Mouse (Mus musculus) layer of hippocampus, adult 8-10 months (tissue): ENCODE results near the gene Ncl. TPM values are rescaled to one million over a fixed set of nuclear protein-coding genes. Genes with fewer than 3 reads are reported as not detected.
A peak's percentile ranks its signal among the peaks of the same experiment; 100 is the strongest.

ENCODE experiments used
- DNase-seq, 2 experiments: peaks; one replicate each; pipeline ENCODE4 v3.0.0; 2022; ENCODE audit warnings: low spot score in 2 of 2
- microRNA-seq, 2 experiments: library from miRNA; unstranded; fragments of <30 nt; microRNA quantifications; one replicate each; pipeline ENCODE4 v1.2.0; 2022
- total RNA-seq, 4 experiments: library from RNA; stranded (reverse); gene quantifications; 2 replicates each; pipeline ENCODE4 v1.2.4; 2022

Ncl gene
- total RNA-seq, 4 experiments from 2014 or later: 138 to 171 (median 146) TPM

DNA sequence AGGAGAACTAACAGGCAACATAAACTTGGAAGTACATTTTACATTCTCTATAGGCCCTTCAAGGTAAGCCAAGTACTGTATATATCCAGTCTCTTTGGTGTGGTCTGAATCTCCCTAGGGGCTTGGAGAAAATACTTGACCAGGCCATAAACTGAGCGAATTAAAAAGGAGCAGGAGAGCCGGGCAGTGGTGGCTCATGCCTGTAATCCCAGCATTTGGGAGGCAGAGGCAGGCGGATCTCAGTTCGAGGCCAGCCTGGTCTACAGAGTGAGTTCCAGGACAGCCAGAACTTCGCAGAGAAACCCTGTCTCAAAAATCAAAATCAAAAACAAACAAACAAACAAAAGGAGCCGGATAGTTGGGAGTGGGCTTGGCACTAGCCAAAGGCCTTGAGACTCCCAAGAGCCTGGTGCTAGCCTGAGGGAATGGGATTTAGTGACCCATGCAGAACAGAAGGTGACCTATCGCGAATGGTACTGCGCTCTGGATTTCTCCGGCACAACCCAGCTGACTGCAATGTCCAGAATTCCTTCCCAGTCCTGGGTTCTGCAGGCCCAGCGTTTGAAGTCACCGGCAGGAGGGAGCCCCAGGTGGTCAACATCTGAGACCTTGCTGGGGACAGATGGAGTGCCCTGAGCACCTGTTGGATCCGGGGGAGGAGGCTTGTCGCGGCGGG is 46.0 kb downstream of the Ncl start:
- DNase-seq: no peak

DNA sequence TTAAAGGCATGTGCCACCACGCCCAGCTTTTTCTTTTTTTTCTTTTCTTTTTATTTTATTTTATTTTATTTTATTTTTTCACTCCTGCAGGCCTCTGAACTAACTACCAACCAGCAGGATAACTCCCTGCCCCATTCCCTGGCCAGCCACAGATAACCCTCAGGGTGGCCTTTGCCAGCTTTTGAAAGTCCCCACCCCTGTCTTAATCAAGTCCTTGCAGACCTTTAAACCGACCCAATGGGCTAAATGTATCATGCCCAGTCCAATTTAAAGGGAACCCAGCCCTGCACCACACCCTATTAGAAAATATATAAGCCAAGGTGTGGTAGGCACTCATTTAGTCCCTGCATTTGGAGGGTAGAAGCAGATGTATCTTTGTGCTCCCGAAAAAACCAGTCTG is 46.9 kb downstream of the Ncl start:
- no peak for DNase-seq

DNA sequence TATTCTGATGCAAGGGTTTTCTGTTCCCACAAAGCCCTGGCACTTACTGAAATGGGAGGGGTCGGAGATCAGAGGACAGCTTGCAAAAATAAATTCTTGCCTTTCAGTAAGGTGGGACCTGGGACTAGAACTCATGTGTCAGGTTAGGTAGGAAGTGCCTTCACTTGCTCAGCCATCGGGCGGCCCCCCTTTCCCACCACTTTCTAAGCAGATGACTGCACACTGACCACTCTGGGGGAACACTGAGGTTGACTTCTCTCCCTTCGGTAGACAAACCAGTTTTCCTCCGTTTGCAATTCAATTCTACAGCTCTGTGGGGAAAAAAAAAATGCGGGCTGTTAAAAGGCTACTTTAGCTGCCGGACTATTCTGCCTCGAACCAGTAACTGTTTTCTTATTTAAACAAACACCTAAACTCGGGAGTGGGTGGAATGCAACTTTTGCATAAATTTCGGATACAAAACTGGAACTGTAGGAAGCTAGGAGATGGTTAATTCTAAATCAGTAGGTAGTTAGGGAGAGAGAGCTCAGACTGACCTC is 47.7 kb downstream of the Ncl start:
- no peak for DNase-seq

DNA sequence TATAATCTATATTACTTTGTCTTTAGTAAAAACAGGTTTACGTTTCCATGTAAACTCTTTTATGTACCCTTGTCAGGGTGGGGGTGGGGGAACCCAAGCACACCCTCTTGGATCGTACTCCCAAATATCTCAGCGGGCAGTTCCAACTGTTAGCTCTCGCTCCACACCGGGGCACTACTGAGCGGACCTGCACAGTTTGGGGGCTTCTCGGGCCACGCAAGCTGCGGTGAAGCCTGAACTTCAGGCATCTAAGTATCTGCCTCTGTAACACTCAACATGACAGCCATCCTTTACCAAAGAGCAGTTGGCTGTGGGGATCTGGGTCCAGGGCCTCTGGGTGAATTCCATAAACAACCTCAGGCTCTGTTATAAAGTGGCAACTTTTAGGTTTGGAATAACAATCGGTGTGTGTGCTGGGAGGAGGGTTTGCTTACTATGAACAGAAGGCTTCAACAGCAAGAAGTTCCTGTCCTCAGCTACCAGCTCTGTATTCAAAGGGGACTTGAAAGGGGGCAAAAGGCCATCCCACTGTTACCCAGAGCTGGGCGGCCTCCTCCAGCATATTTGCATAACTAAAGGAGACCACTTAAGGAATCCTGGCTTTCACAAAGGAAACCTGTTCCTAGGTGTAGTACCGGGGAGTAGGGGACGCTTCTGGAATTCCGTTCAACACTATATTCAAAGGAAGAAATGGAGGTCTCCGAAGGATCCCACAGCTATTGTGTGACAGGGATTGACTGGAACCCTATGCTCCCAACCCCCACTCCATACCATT is 48.5 kb downstream of the Ncl start:
- DNase-seq: no peak

DNA sequence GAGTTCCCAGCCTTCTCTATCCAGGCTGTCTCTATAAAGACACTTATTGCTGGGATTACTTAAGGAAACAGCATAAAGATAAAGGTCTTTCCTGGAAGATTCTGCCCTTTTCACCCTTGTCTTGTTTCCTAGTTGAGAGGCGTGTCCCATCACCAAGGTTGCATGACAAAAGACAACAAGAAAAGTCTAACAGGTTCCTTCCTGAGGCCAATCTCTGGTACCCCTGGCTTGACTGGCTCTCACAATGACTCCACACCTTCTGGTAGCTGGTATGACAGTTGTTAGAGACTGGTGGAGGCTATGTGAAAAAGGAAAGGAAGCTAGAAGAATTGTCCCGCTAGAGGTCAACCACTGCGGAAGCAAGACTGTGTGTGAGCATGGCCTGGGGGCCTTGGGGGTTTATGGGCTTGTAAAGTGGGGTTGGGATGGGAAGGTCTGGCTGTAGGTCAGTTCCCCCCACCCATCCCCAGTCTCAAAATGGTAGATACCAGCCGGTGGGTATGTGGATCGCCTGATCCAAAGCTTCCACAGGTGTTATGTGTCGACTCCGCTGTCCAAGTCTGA is 49.8 kb downstream of the Ncl start:
- no peak for DNase-seq

DNA sequence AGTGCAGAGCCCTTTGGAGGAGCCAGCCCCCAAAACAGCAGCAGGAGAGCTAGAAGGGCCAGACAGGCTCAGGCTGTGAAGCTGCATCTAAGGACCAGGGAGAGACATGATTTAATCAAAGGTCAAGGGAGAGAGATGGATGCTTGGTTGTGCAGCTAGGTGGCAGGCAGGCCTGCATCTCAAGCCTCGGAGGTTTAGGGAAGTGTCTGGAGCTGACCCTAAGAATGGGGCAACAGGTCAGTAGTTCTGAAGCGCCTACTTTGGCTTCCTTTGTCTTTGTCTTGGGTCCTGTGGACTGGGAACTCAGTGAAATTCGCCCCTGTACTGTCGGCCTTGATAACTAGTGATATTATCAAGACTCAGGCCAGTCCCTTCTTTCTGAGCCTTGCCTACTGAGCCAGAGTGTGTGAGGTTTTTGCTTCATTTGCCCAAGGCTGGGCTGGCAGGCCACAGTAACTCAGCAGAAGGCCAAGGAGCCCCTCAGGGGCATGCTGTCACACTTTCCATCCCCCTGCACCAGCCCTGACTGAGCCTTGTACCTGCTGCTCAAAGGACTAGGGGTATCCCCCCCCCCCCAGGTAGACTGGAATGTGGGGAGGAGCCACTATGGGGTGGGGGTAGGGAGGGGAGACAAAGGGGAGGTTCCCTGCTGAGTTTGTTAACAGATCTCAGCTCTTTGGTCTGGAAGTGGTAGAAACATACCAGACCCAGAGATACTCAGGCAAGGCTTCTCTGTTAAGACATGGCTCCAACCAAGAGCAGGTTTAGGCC is 51.1 kb downstream of the Ncl start:
- DNase-seq: no peak

DNA sequence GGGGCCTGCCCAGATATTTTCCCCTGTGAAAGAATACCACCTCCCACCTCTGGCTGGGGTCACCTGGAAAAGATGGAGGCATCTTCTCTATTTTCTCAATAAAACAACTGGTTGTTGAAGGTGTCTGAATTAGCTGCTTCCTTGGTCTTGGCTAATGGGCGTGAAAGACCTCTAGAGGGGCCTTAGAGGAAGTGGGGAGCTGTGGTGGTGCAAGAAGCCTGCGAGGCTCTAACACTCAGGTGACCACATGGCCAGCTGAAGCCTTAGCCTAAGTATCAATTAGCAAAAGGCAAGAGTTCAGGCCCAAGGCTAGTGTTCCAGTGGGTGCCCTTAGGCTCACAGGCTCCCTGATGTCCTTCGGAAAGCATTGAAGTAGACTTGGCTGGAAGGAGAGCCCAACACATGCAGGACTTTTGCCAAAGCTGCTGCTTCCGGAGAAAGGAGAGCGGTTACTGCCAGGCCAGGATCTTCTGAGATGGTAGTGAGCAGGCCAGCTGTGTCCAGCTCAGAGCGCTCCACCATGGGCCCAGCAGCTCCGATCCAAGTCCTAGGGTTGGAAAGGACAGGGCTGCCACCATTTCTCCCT is 51.9 kb downstream of the Ncl start:
- DNase-seq: no peak

DNA sequence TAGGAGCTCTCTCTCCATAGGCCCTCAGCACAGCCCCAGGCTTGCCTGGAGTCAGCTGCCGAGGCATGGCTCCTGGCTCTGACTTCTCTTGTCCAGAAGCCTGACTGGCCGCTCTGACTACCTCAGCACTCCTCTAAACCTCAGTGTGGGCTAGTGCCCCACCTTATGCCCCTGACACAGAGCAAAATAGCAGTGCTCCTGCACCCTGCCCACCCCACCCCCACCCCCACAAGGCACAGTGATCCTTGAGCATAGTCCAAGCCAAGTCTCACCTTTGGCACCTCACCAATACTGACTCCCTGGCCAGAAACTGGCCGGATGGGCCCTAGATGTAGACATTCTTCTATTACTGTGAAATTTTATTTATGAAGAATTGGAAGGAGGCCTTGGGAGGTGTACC is 52.5 kb downstream of the Ncl start:
- DNase-seq: no peak

DNA sequence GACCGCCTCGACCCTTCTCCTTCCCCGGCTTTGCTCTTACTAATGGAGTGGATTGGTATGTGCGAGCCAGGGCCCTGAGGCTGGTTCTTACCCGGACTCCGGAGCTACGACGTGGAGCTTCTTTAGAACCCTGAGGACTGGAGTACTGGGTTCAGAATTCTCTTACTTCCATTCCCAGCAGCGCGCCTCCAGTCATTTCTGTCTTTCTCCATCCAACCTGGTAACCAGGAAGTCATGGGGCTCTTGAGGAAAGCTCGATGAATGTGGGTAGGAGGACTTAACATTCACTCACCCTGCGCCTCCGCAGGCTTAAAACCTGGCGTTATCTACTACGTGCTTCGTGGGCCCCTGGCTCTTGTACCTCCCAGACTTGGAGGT is 55.3 kb downstream of the Ncl start:
- no peak for DNase-seq

DNA sequence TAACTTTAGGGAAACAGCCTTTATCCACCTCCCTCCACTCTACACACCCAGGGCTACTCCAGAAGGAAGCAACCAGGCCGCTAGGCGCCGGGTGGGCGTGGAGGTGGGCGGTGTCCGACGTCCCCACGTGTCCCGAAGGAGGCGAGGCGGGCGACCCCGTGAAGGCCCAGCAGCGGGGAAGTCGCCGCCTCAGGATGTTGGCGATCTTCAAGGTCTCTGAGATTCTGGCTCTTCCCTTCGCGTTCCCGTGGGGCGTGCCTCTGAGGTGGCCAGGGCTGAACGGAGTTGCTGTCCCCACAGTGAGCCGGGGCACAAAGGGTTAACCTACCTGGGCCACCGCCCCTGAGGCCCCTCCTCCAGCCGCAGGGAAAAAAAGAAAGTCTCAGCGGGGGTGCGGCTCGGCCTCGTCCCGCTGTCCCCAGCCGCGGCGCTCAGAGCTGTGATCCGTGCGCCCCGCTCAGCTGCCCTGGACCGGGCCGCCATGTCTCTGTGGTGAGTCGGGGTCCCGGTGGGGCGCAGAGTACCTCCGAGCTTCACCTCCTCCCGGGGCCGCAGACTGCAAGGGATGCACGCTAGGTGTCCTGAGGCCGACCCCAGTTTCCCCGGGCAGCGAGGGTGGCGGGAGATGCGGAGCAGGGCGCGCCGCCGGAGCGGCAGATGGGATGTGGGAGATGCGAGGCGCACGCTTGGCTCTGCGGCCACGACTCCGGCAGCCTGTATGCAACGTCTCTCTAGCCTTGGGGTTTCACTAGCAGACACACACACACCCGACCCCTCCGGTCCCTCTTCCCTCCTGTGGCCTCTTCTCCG is 55.9 kb downstream of the Ncl start:
- DNase-seq: peak in 1 of 2 experiments; percentile 35

DNA sequence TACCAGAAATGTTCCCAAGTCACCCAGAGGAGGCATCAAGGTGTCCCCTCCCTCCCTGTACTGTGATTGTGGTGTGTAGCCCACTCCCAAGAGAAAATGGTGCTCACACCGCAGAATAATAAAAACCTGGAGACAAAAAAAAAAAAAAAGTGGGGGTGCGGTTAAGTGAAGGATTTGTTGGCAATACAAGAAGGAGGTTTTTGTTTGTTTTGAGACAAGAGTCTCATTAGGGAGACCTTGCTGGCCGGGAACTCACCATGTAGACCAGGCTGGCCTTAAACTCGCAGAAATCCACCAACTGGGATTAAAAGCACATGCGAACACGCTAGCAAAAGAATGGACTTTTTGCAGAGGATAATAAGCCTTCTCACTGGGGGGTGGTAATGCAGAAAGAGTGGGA is 56.7 kb downstream of the Ncl start, which contains the start of gene B3gnt7:
Gene B3gnt7 (plus strand): TSS at position 301 of the 400 bp plus-strand sequence.
- no peak for DNase-seq

DNA sequence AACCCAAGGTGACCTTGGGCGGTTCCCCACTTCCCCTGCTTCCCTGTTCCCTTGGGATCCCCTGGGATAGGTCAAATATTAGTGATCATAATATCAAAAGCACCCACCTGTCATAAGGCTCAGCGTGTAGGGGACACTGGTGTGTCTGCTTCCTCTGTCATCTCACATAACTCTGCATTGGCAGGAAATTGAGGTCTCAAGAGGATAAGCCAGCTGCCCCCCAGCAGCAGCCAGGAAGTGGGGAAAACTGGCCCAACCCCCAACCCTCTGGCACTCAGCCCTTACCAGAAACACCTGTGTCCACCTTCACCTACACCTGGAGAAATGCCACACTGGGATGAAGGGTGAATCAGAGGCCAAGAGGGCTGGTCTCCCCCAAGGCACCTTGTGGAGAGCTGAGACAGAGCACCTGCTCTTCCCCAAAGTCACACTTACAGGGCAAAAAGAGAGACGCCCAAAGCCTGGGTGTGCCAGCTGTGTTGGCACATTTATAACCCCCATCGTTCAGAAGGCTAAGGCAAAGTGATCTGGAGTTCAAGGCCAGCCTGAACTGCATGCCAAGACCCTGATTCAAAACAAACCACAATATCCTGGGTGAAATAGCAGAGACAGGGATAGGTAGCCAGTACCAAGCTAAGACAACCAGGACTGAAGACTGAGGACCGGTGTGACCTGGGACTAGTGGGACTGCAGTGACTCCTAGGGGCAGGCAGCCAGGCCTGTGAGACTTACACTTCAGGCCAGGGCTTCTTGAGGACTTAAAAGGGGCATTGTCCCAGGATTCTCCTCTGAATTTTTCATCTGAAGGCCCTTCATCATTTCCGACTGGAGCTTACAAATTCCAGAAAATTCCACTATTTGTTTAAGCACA is 57.7 kb downstream of the Ncl start:
- DNase-seq: no peak

DNA sequence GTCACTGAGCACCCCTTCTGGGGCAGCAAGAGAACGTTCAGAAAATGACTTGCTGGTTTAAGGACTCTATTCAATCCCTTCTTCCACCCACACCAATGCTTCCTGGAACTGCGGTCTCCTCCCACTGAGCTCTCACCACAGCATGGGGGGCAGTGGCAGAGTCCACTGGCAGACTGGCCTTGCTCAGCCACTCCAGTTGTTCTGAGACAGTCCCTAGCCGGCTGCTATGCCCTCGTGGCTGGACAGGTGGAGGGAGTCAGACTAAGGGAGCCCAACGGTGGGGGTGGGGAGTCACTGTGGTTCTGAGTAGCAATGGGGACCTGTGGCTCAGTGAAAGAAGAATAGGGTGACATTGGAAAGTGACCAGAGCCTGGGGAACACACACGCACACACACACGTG is 58.5 kb downstream of the Ncl start:
- DNase-seq: no peak

DNA sequence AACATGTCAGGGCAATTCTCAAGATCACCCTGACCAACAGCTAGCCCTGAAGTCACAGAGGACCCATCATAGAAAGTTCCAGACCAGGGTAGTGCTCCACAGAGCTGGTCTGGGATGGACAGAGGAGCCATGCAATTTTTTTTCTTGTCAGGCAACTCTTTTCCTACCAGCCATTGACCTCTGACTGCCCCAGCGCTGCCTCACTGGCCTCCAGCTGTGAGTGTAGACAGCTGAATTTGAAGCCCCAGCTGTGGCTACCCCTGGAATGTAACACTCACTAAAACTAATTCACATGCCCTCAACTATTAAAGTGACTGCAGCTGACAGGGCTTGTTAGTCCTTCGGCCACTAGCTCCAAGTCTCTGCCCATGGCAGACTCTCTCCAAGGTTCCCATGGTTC is 59.1 kb downstream of the Ncl start:
- DNase-seq: no peak

Small RNA genes lying within 50 kb of the gene (microRNA-seq; reads per million reads assigned to microRNA genes)
- gene mmu-mir-3535: 32.2 to 139 reads per million in 2 experiments

Other genes with a start within 250 kb of the Ncl start
- not detected for gene Htr2b, start 247.4 kb downstream of the Ncl start, total RNA-seq
- 1 to 10 TPM in 3 of 4 experiments, not detected in 1; 4.5 to 7.4 (median 6.4) TPM for gene Gm21972, start 225.8 kb downstream of the Ncl start, total RNA-seq
- gene Armc9, start 204.6 kb downstream of the Ncl start, total RNA-seq: 10 to 100 TPM; 35.5 to 52.4 (median 43.3) TPM
- gene B3gnt7, start 56.6 kb downstream of the Ncl start, total RNA-seq: 1 to 10 TPM in 2 of 4 experiments, under 1 TPM in 2; 0.63 to 2.1 (median 1.1) TPM
- gene Nmur1, start 66.8 kb upstream of the Ncl start, total RNA-seq: not detected
- gene Tex44, start 66.9 kb upstream of the Ncl start, total RNA-seq: not detected
- 100 to 1,000 TPM; 420 to 464 (median 444) TPM for gene Ptma, start 167.3 kb upstream of the Ncl start, total RNA-seq
- 10 to 100 TPM; 47.4 to 55.5 (median 49.3) TPM for gene Pde6d, start 223.2 kb upstream of the Ncl start, total RNA-seq
- gene Cops7b, start 223.5 kb upstream of the Ncl start, total RNA-seq: 10 to 100 TPM; 18.7 to 21.5 (median 19.8) TPM